Mouse (Mus musculus) CH12.LX (cell line): ENCODE measurements around the gene Mettl26. TPM values are rescaled to one million over a fixed set of nuclear protein-coding genes. Genes with fewer than 3 reads are reported as not detected.
A peak's percentile ranks its signal among the peaks of the same experiment; 100 is the strongest.

Source experiments
- DNase-seq: peaks from one replicate; pipeline ENCODE4 v3.0.0-alpha.2; 2013; ENCODE audit errors: extremely low read depth
- H3K27ac ChIP-seq: 2 replicates; pipeline ENCODE4 v1.5.1; 2012; ENCODE audit warnings: low read depth, mild to moderate bottlenecking, control low read depth, moderate library complexity; ENCODE audit not compliant: insufficient read depth
- H3K27me3 ChIP-seq: replicated peaks from 2 replicates; pipeline ENCODE3; 2012; ENCODE audit warnings: inconsistent platforms
- H3K36me3 ChIP-seq, 2 experiments: replicated peaks in 1 of 2; 2 replicates each; pipeline versions ENCODE3 to v1.6.1; 2012; ENCODE audit warnings: inconsistent platforms in 1 of 2, low read length in 1 of 2, mild to moderate bottlenecking in 1 of 2, mixed read lengths in 1 of 2, moderate library complexity in 1 of 2; ENCODE audit not compliant: control insufficient read depth in 1 of 2, insufficient read depth in 1 of 2
- H3K4me1 ChIP-seq, 2 experiments: 2 replicates each; pipeline ENCODE4 v1.6.1; 2012; ENCODE audit warnings: inconsistent platforms in 1 of 2, moderate library complexity in 1 of 2; ENCODE audit not compliant: insufficient read depth in 2 of 2, control insufficient read depth in 1 of 2
- H3K4me2 ChIP-seq: 2 replicates; pipeline ENCODE4 v1.6.1; 2012; ENCODE audit warnings: low read depth, mild to moderate bottlenecking, control low read depth; ENCODE audit not compliant: poor library complexity, insufficient read depth, severe bottlenecking
- H3K4me3 ChIP-seq, 3 experiments: fragments of 150-350 bp in 1 of 3; sonication (generic) in 1 of 3; replicated peaks in 1 of 3; 2 replicates each; pipeline versions ENCODE3 to v1.5.1; 2011 to 2012; ENCODE audit warnings: low read depth in 2 of 3, low read length in 2 of 3, mild to moderate bottlenecking in 2 of 3, moderate library complexity in 2 of 3, control low read depth in 1 of 3, improper control_type of control experiment in 1 of 3, inconsistent platforms in 1 of 3, mixed read lengths in 1 of 3; ENCODE audit not compliant: poor library complexity in 1 of 3
- H3K79me2 ChIP-seq: replicated peaks from 2 replicates; pipeline ENCODE4 v1.6.1; 2012; ENCODE audit warnings: mild to moderate bottlenecking, moderate library complexity; ENCODE audit not compliant: control insufficient read depth, poor library complexity, insufficient read depth, severe bottlenecking; ENCODE audit errors: extremely low read depth
- H3K9ac ChIP-seq: 2 replicates; pipeline ENCODE4 v1.6.1; 2012; ENCODE audit warnings: low read depth, mild to moderate bottlenecking, control low read depth, moderate library complexity; ENCODE audit not compliant: insufficient read depth
- H3K9me3 ChIP-seq: replicated peaks from 2 replicates; pipeline ENCODE3; 2012; ENCODE audit warnings: low read length, inconsistent platforms, mixed read lengths
- BHLHE40 ChIP-seq: IDR thresholded peaks from 2 replicates; pipeline ENCODE4 v1.6.1; 2011; ENCODE audit warnings: mild to moderate bottlenecking, low read depth, low read length, improper control_type of control experiment
- CHD1 ChIP-seq: IDR thresholded peaks from 2 replicates; pipeline ENCODE4 v1.6.1; 2012; ENCODE audit warnings: low read depth, low read length, improper control_type of control experiment, inconsistent platforms
- CTCF ChIP-seq, 2 experiments: IDR thresholded peaks in 1 of 2; conservative IDR thresholded peaks in 1 of 2; 2 replicates each; pipeline ENCODE4 v1.5.1; 2011 to 2012; ENCODE audit warnings: low read depth in 2 of 2, low read length in 2 of 2, improper control_type of control experiment in 1 of 2, inconsistent platforms in 1 of 2, mild to moderate bottlenecking in 1 of 2, moderate library complexity in 1 of 2
- E2F4 ChIP-seq: IDR thresholded peaks from 2 replicates; pipeline ENCODE4 v1.6.1; 2011; ENCODE audit warnings: low read depth, low read length, improper control_type of control experiment; ENCODE audit not compliant: insufficient replicate concordance
- ELF1 ChIP-seq: IDR thresholded peaks from 2 replicates; pipeline ENCODE4 v1.6.1; 2014; ENCODE audit warnings: low read depth, mild to moderate bottlenecking, inconsistent platforms, low read length, improper control_type of control experiment
- HCFC1 ChIP-seq: IDR thresholded peaks from 2 replicates; pipeline ENCODE4 v1.6.1; 2012; ENCODE audit warnings: low read depth, mild to moderate bottlenecking, inconsistent platforms, low read length, improper control_type of control experiment
- JUN ChIP-seq: IDR thresholded peaks from 2 replicates; pipeline ENCODE4 v1.6.1; 2011; ENCODE audit warnings: low read depth, mild to moderate bottlenecking, low read length, improper control_type of control experiment, moderate library complexity; ENCODE audit not compliant: insufficient read depth
- KAT2A ChIP-seq: IDR thresholded peaks from 2 replicates; pipeline ENCODE4 v1.6.1; 2012; ENCODE audit warnings: low read length, improper control_type of control experiment, inconsistent platforms; ENCODE audit not compliant: insufficient replicate concordance
- MAZ ChIP-seq: IDR thresholded peaks from 2 replicates; pipeline ENCODE4 v1.6.1; 2012; ENCODE audit warnings: low read depth, mild to moderate bottlenecking, inconsistent platforms, low read length, improper control_type of control experiment, moderate library complexity
- MEF2A ChIP-seq: IDR thresholded peaks from 2 replicates; pipeline ENCODE4 v1.6.1; 2014; ENCODE audit warnings: low read depth, mild to moderate bottlenecking, inconsistent platforms, low read length, improper control_type of control experiment, borderline replicate concordance
- MXI1 ChIP-seq: IDR thresholded peaks from 2 replicates; pipeline ENCODE4 v1.6.1; 2011; ENCODE audit warnings: mild to moderate bottlenecking, low read depth, low read length, improper control_type of control experiment
- MYC ChIP-seq: IDR thresholded peaks from 2 replicates; pipeline ENCODE4 v1.6.1; 2011; ENCODE audit warnings: low read depth, mild to moderate bottlenecking, improper control_type of control experiment, low read length
- NELFE ChIP-seq: IDR thresholded peaks from 2 replicates; pipeline ENCODE4 v1.6.1; 2011; ENCODE audit warnings: low read depth, low read length, improper control_type of control experiment
- NRF1 ChIP-seq: IDR thresholded peaks from 2 replicates; pipeline ENCODE4 v1.6.1; 2014; ENCODE audit warnings: low read depth, mild to moderate bottlenecking, inconsistent platforms, low read length, improper control_type of control experiment, moderate library complexity
- POLR2A ChIP-seq: IDR thresholded peaks from 2 replicates; pipeline ENCODE4 v1.6.1; 2011; ENCODE audit warnings: low read depth, mild to moderate bottlenecking, improper control_type of control experiment, low read length
- POLR2AphosphoS2 ChIP-seq: IDR thresholded peaks from 2 replicates; pipeline ENCODE4 v1.6.1; 2011; ENCODE audit warnings: low read depth, low read length, improper control_type of control experiment
- SMC3 ChIP-seq: IDR thresholded peaks from 2 replicates; pipeline ENCODE4 v1.6.1; 2011; ENCODE audit warnings: low read depth, low read length, improper control_type of control experiment
- TCF12 ChIP-seq: IDR thresholded peaks from 2 replicates; pipeline ENCODE4 v1.6.1; 2014; ENCODE audit warnings: low read depth, mild to moderate bottlenecking, inconsistent platforms, low read length, improper control_type of control experiment
- UBTF ChIP-seq: IDR thresholded peaks from 2 replicates; pipeline ENCODE4 v1.6.1; 2012; ENCODE audit warnings: low read depth, mild to moderate bottlenecking, inconsistent platforms, low read length, improper control_type of control experiment, moderate library complexity
- ZC3H11A ChIP-seq: IDR thresholded peaks from 2 replicates; pipeline ENCODE4 v1.6.1; 2012; ENCODE audit warnings: low read depth, mild to moderate bottlenecking, inconsistent platforms, low read length, improper control_type of control experiment
- ZKSCAN1 ChIP-seq: IDR thresholded peaks from 2 replicates; pipeline ENCODE4 v1.6.1; 2012; ENCODE audit warnings: low read depth, inconsistent platforms, low read length, improper control_type of control experiment, borderline replicate concordance
- ZMIZ1 ChIP-seq: IDR thresholded peaks from 2 replicates; pipeline ENCODE4 v1.6.1; 2012; ENCODE audit warnings: low read depth, mild to moderate bottlenecking, inconsistent platforms, low read length, improper control_type of control experiment
- ZNF384 ChIP-seq: IDR thresholded peaks from 2 replicates; pipeline ENCODE4 v1.6.1; 2012; ENCODE audit warnings: low read depth, low read length, improper control_type of control experiment, inconsistent platforms
- dilution Hi-C: fragments of 300-500 bp; cut with MboI; formaldehyde crosslinking; loops from 2 replicates; pipeline ENCODE4 v1.14.3; 2020; ENCODE audit warnings: low sequenced_read_pairs; ENCODE audit not compliant: extremely low pct_unique_long_range_greater_than_20kb, extremely low pct_ligation_motif_present
- in situ Hi-C: fragments of 300-500 bp; cut with MboI; formaldehyde crosslinking; loops from 3 replicates; pipeline ENCODE4 v1.14.3; 2019; ENCODE audit warnings: low sequenced_read_pairs, low pct_ligation_motif_present, low pct_unique_long_range_greater_than_20kb, mixed read lengths
- polyA plus RNA-seq: library from polyadenylated mRNA; unstranded; fragments of >175 nt; gene quantifications from 2 replicates; pipeline ENCODE4 v1.2.1, GENCODE M21; 2012; ENCODE audit warnings: low read depth; ENCODE audit not compliant: insufficient read length
- total RNA-seq, 2 experiments: library from RNA; depleted of rRNA; stranded (reverse); fragments of 300-350 nt in 1 of 2; fragments of >200 nt in 1 of 2; gene quantifications; 2 replicates each; pipeline ENCODE4 v1.2.3; 2012 to 2014

The Mettl26 gene
- total and polyA plus RNA-seq, 3 experiments, result 29.8 to 52.5 (median 33.0) TPM

- no peak for DNase-seq
- peaks cover 26 to 56% of the 10 kb centered on the region in 2 experiments for H3K4me1 ChIP-seq
- H3K4me2 ChIP-seq, result no peak overlapping the region
- H3K27ac ChIP-seq, result no peak overlapping the region
- no peaks in the 10 kb centered on the region for H3K27me3 ChIP-seq
- no peak overlapping the region for H3K4me3 ChIP-seq
- no peaks in the 10 kb centered on the region for H3K9me3 ChIP-seq
- H3K36me3 ChIP-seq, result peaks cover 49 to 70% of the 10 kb centered on the region in 2 experiments
- dilution Hi-C loops (no loop called here), in situ Hi-C loops (no loop called here)
- H3K79me2 ChIP-seq, result peaks cover 14% of the 10 kb centered on the region
- H3K9ac ChIP-seq, result no peak overlapping the region
- TF ChIP-seq ZC3H11A (no peak), POLR2AphosphoS2 (no peak), JUN (no peak), TCF12 (no peak), E2F4 (no peak), ZKSCAN1 (no peak), ELF1 (no peak), SMC3 (no peak), NRF1 (no peak), UBTF (no peak)
Measured at GRCm38 (mm10) chr17:25828223-25828594, 46.7 kb upstream of the Mettl26 start.

GRCm38 (mm10) chr17:25828712-25829557 lies 45.9 kb upstream of the Mettl26 start, which contains the start of gene Jmjd8:
TSS of gene Jmjd8 (plus strand) at chr17:25828867.
- Histone ChIP-seq H3K4me3 (peak within 1 kb of the TSS; percentile 43 to 64 (median 49)), H3K36me3 (peaks cover 49 to 70% of the 10 kb centered on the region in 2 experiments), H3K27ac (peak within 1 kb of the TSS; percentile 1; the same call in 1 of the 2 replicates), H3K9ac (no peak within 1 kb of the TSS), H3K4me2 (peak within 1 kb of the TSS; percentile 30), H3K79me2 (peaks cover 14% of the 10 kb centered on the region), H3K27me3 (no peaks in the 10 kb centered on the region), H3K9me3 (no peaks in the 10 kb centered on the region), H3K4me1 (peaks cover 26 to 61% of the 10 kb centered on the region in 2 experiments)
- no peak for TF ChIP-seq CHD1
- TF ChIP-seq NELFE, result 0 out of 2 replicates have a peak, but pooled peaks have one; percentile 21
- no peak; the same call in 1 of the 2 replicates for TF ChIP-seq ZMIZ1
- TF ChIP-seq CTCF (conservative IDR thresholded peaks at IDR 0.05 in 1 of 2, IDR thresholded peaks at IDR 0.05 in 1 of 2; ENCODE audit: low read depth in 2 of 2, low read length in 2 of 2), result peak in 1 of 2 experiments; percentile 43; a peak in 2 of 4 replicates
- no peak for TF ChIP-seq ZNF384
- TF ChIP-seq MEF2A, result no peak
- peak; percentile 45; the same call in 1 of the 2 replicates for TF ChIP-seq POLR2A
- TF ChIP-seq MYC, result peak; percentile 42; the same call in 1 of the 2 replicates
- 0 out of 2 replicates have a peak, but pooled peaks have one; percentile 51 for TF ChIP-seq MXI1
- TF ChIP-seq JUN, result no peak
- no peak for TF ChIP-seq BHLHE40
- no peak for TF ChIP-seq MAZ
- 0 out of 2 replicates have a peak, but pooled peaks have one; percentile 21 for TF ChIP-seq NRF1
- TF ChIP-seq POLR2AphosphoS2, result peak; percentile 26; the same call in 1 of the 2 replicates
- TF ChIP-seq UBTF, result no peak
- no peak for TF ChIP-seq KAT2A
- TF ChIP-seq HCFC1, result peak; percentile 54
- peak; percentile 62 for TF ChIP-seq ELF1
- DNase-seq, result peak; percentile 68
- in situ Hi-C loops, result no loop called here
- dilution Hi-C loops, result no loop called here
